Mouse (Mus musculus): ENCODE results near the gene Brip1. TPM values are rescaled to one million over a fixed set of nuclear protein-coding genes. Genes with fewer than 3 reads are reported as not detected.

The Brip1 gene
- total and polyA plus RNA-seq, 2 experiments: 0.17 to 2.0 TPM

GRCm38 (mm10) chr11:86064881-86065280 lies 136.1 kb downstream of the Brip1 start:
- Histone ChIP-seq H3K27ac (replicated peaks; ENCODE audit: insufficient read depth, low read depth, low read length) (no peak overlapping the region), H3K36me3 (ENCODE audit: control insufficient read depth, insufficient read depth, low read length) (no peaks in the 10 kb centered on the region), H3K4me3 (ENCODE audit: insufficient read depth, low read depth, low read length) (no peak overlapping the region), H3K79me2 (ENCODE audit: control insufficient read depth, insufficient read depth, low read length) (no peaks in the 10 kb centered on the region), H3K27me3 (ENCODE audit: control insufficient read depth, insufficient read depth, low read length) (no peaks in the 10 kb centered on the region), H3K4me1 (ENCODE audit: control insufficient read depth, insufficient read depth, low read length) (no peaks in the 10 kb centered on the region), H3K9ac (ENCODE audit: low read depth, low read length) (no peak overlapping the region)
- no peak for TF ChIP-seq CTCF (IDR thresholded peaks at IDR 0.05; ENCODE audit: low read depth, low read length)
- TF ChIP-seq POLR2A (IDR thresholded peaks at IDR 0.05; ENCODE audit: extremely low read depth, insufficient read depth, low read length): no peak
- DNase-seq (ENCODE audit: extremely low read depth, low read depth, low spot score): no peak
- 95% methylated on average over 5 of the region's 5 CpGs for WGBS

GRCm38 (mm10) chr11:86061243-86061642 lies 139.8 kb downstream of the Brip1 start:
- H3K27me3 ChIP-seq (ENCODE audit: control insufficient read depth, insufficient read depth, low read length): no peaks in the 10 kb centered on the region
- no peak overlapping the region for H3K4me3 ChIP-seq (ENCODE audit: insufficient read depth, low read depth, low read length)
- no peak overlapping the region for H3K9ac ChIP-seq (ENCODE audit: low read depth, low read length)

GRCm38 (mm10) chr11:86059123-86059522 lies 141.9 kb downstream of the Brip1 start:
- Histone ChIP-seq H3K27me3 (ENCODE audit: control insufficient read depth, insufficient read depth, low read length) (no peaks in the 10 kb centered on the region), H3K36me3 (ENCODE audit: control insufficient read depth, insufficient read depth, low read length) (no peaks in the 10 kb centered on the region), H3K79me2 (ENCODE audit: control insufficient read depth, insufficient read depth, low read length) (no peaks in the 10 kb centered on the region), H3K9ac (ENCODE audit: low read depth, low read length) (no peak overlapping the region), H3K4me3 (ENCODE audit: insufficient read depth, low read depth, low read length) (no peak overlapping the region), H3K4me1 (ENCODE audit: control insufficient read depth, insufficient read depth, low read length) (no peaks in the 10 kb centered on the region), H3K27ac (replicated peaks; ENCODE audit: insufficient read depth, low read depth, low read length) (no peak overlapping the region)
- 78% methylated on average over 4 of the region's 4 CpGs for WGBS
- no peak for DNase-seq (ENCODE audit: extremely low read depth, low read depth, low spot score)
- TF ChIP-seq POLR2A (IDR thresholded peaks at IDR 0.05; ENCODE audit: extremely low read depth, insufficient read depth, low read length): no peak
- no peak for TF ChIP-seq CTCF (IDR thresholded peaks at IDR 0.05; ENCODE audit: low read depth, low read length)

More at GRCm38 (mm10) chr11:86061243-86061642, 139.8 kb downstream of the Brip1 start:
- H3K27ac ChIP-seq (replicated peaks; ENCODE audit: insufficient read depth, low read depth, low read length): no peak overlapping the region
- TF ChIP-seq POLR2A (IDR thresholded peaks at IDR 0.05; ENCODE audit: extremely low read depth, insufficient read depth, low read length): no peak
- DNase-seq (ENCODE audit: extremely low read depth, low read depth, low spot score): no peak
- H3K4me1 ChIP-seq (ENCODE audit: control insufficient read depth, insufficient read depth, low read length): no peaks in the 10 kb centered on the region
- no peaks in the 10 kb centered on the region for H3K36me3 ChIP-seq (ENCODE audit: control insufficient read depth, insufficient read depth, low read length)
- 86% methylated on average over 8 of the region's 8 CpGs for WGBS
- H3K79me2 ChIP-seq (ENCODE audit: control insufficient read depth, insufficient read depth, low read length): no peaks in the 10 kb centered on the region

- Histone ChIP-seq H3K4me1 (ENCODE audit: control insufficient read depth, insufficient read depth, low read length) (no peaks in the 10 kb centered on the region), H3K36me3 (ENCODE audit: control insufficient read depth, insufficient read depth, low read length) (no peaks in the 10 kb centered on the region), H3K9ac (ENCODE audit: low read depth, low read length) (no peak overlapping the region), H3K4me3 (ENCODE audit: insufficient read depth, low read depth, low read length) (no peak overlapping the region), H3K79me2 (ENCODE audit: control insufficient read depth, insufficient read depth, low read length) (no peaks in the 10 kb centered on the region), H3K27ac (replicated peaks; ENCODE audit: insufficient read depth, low read depth, low read length) (no peak overlapping the region), H3K27me3 (ENCODE audit: control insufficient read depth, insufficient read depth, low read length) (no peaks in the 10 kb centered on the region)
- TF ChIP-seq CTCF (IDR thresholded peaks at IDR 0.05; ENCODE audit: low read depth, low read length) (no peak), POLR2A (IDR thresholded peaks at IDR 0.05; ENCODE audit: extremely low read depth, insufficient read depth, low read length) (no peak)
- DNase-seq (ENCODE audit: extremely low read depth, low read depth, low spot score): no peak
- 80% methylated on average over 7 of the region's 7 CpGs for WGBS
Measured at GRCm38 (mm10) chr11:86055806-86056205, 145.2 kb downstream of the Brip1 start.

- WGBS: 42% methylated on average over 6 of the region's 6 CpGs
- TF ChIP-seq CTCF (IDR thresholded peaks at IDR 0.05; ENCODE audit: low read depth, low read length) (no peak), POLR2A (IDR thresholded peaks at IDR 0.05; ENCODE audit: extremely low read depth, insufficient read depth, low read length) (no peak)
Measured at GRCm38 (mm10) chr11:86051383-86051782, 149.6 kb downstream of the Brip1 start.

GRCm38 (mm10) chr11:86050430-86051280 lies 150.3 kb downstream of the Brip1 start:
- H3K9ac ChIP-seq (ENCODE audit: low read depth, low read length): no peak overlapping the region
- DNase-seq (ENCODE audit: extremely low read depth, low read depth, low spot score): no peak
- H3K79me2 ChIP-seq (ENCODE audit: control insufficient read depth, insufficient read depth, low read length): no peaks in the 10 kb centered on the region
- H3K27ac ChIP-seq (replicated peaks; ENCODE audit: insufficient read depth, low read depth, low read length): no peak overlapping the region
- TF ChIP-seq POLR2A (IDR thresholded peaks at IDR 0.05; ENCODE audit: extremely low read depth, insufficient read depth, low read length) (no peak), CTCF (IDR thresholded peaks at IDR 0.05; ENCODE audit: low read depth, low read length) (no peak)
- H3K27me3 ChIP-seq (ENCODE audit: control insufficient read depth, insufficient read depth, low read length): no peaks in the 10 kb centered on the region
- no peaks in the 10 kb centered on the region for H3K4me1 ChIP-seq (ENCODE audit: control insufficient read depth, insufficient read depth, low read length)
- H3K4me3 ChIP-seq (ENCODE audit: insufficient read depth, low read depth, low read length): no peak overlapping the region
- 89% methylated on average over 8 of the region's 8 CpGs for WGBS
- H3K36me3 ChIP-seq (ENCODE audit: control insufficient read depth, insufficient read depth, low read length): no peaks in the 10 kb centered on the region

More at GRCm38 (mm10) chr11:86051383-86051782, 149.6 kb downstream of the Brip1 start:
- H3K27ac ChIP-seq (replicated peaks; ENCODE audit: insufficient read depth, low read depth, low read length): no peak overlapping the region
- DNase-seq (ENCODE audit: extremely low read depth, low read depth, low spot score): peak; percentile 23
- no peak overlapping the region for H3K9ac ChIP-seq (ENCODE audit: low read depth, low read length)
- no peaks in the 10 kb centered on the region for H3K36me3 ChIP-seq (ENCODE audit: control insufficient read depth, insufficient read depth, low read length)
- no peak overlapping the region for H3K4me3 ChIP-seq (ENCODE audit: insufficient read depth, low read depth, low read length)
- no peaks in the 10 kb centered on the region for H3K4me1 ChIP-seq (ENCODE audit: control insufficient read depth, insufficient read depth, low read length)
- H3K79me2 ChIP-seq (ENCODE audit: control insufficient read depth, insufficient read depth, low read length): no peaks in the 10 kb centered on the region
- H3K27me3 ChIP-seq (ENCODE audit: control insufficient read depth, insufficient read depth, low read length): no peaks in the 10 kb centered on the region
